In genomic region chr10:88505256-88505655, GRCm38 (mm10) we compare ENCODE assay signal across 23 mouse cellular contexts. TPM values are rescaled to one million over a fixed set of nuclear protein-coding genes. Genes with fewer than 3 reads are reported as not detected.
DNase-seq lines count a peak whose midpoint lies in the region; ATAC-seq and TF ChIP-seq lines count a peak whose summit lies in the region.
"Had no signal": no experiment of that assay in that cellular context is flagged by ENCODE, and none has a peak within 500 bp of the region (broad histone marks: within the 10 kb centered on the region; RNA-seq: fewer than 3 reads in every experiment).

No protein-coding gene starts in this region.

- TF ChIP-seq CTCF in intestine, postnatal 0 days (IDR thresholded peaks at IDR 0.05; ENCODE audit: low read depth) = no peak
- TF ChIP-seq CTCF in hindbrain, postnatal 0 days (IDR thresholded peaks at IDR 0.05; ENCODE audit: low read depth) = no peak

- no peaks in the 10 kb centered on the region for H3K27me3 ChIP-seq in intestine, postnatal 0 days (replicated peaks; ENCODE audit: control insufficient read depth, insufficient read depth, low read length)
- no peaks in the 10 kb centered on the region for H3K27me3 ChIP-seq in hindbrain, postnatal 0 days (ENCODE audit: insufficient read depth, low read length)
- H3K27me3 ChIP-seq: forebrain, embryonic 15.5 days; heart, embryonic 13.5 days; hindbrain, embryonic 13.5 days had no signal

- no peaks in the 10 kb centered on the region for H3K9me3 ChIP-seq in intestine, postnatal 0 days (ENCODE audit: control insufficient read depth)
- H3K9me3 ChIP-seq in hindbrain, postnatal 0 days (ENCODE audit: low read length) = no peaks in the 10 kb centered on the region
- H3K9me3 ChIP-seq: forebrain, embryonic 15.5 days; heart, embryonic 13.5 days; hindbrain, embryonic 13.5 days had no signal

- WGBS in intestine, postnatal 0 days = 43% methylated on average over 5 of the region's 5 CpGs
- WGBS in hindbrain, postnatal 0 days = 82% methylated on average over 5 of the region's 5 CpGs

- H3K4me3 ChIP-seq in intestine, postnatal 0 days (ENCODE audit: low read depth, low read length) = no peak overlapping the region
- H3K4me3 ChIP-seq in hindbrain, postnatal 0 days (ENCODE audit: low read length) = no peak overlapping the region
- H3K4me3 ChIP-seq: forebrain, embryonic 15.5 days; heart, embryonic 13.5 days; hindbrain, embryonic 13.5 days had no signal

- peak; percentile 41 for DNase-seq in adrenal gland, adult 2 months
- no peak for DNase-seq in adrenal gland, postnatal 25 days
- peak; percentile 14 for DNase-seq in retina, postnatal 1 day
- DNase-seq in retina, embryonic 14.5 days (ENCODE audit: low spot score) = no peak
- DNase-seq in hindbrain, postnatal 0 days (ENCODE audit: low spot score) = no peak
- no peak for DNase-seq in gastrocnemius, postnatal 25 days
- DNase-seq in gastrocnemius, postnatal 4 days (ENCODE audit: low spot score in 2 of 2) = no peak
- DNase-seq: cerebellum, adult 11 months; cerebellum, postnatal 10 days; kidney, adult 18-20 months; kidney, postnatal 10 days; left cerebral cortex, postnatal 4 days; liver; lung, adult 2 months; right cerebral cortex, adult 18-20 months had no signal

- H3K27ac ChIP-seq in intestine, postnatal 0 days (ENCODE audit: low read depth, low read length) = peak overlapping the region; percentile 92
- H3K27ac ChIP-seq in hindbrain, postnatal 0 days = no peak overlapping the region
- H3K27ac ChIP-seq: forebrain, embryonic 15.5 days; heart, embryonic 13.5 days had no signal

- ATAC-seq in intestine, postnatal 0 days = peak; percentile 65
- ATAC-seq in hindbrain, postnatal 0 days = no peak
- ATAC-seq: forebrain, embryonic 15.5 days; midbrain, embryonic 16.5 days had no signal

- H3K4me2 ChIP-seq in intestine, postnatal 0 days (replicated peaks; ENCODE audit: low read depth) = no peak overlapping the region
- H3K4me2 ChIP-seq in hindbrain, postnatal 0 days (ENCODE audit: low read depth, low read length) = no peak overlapping the region
- H3K4me2 ChIP-seq: forebrain, embryonic 15.5 days; heart, embryonic 13.5 days; hindbrain, embryonic 13.5 days had no signal

- H3K4me1 ChIP-seq in intestine, postnatal 0 days (replicated peaks; ENCODE audit: control insufficient read depth, insufficient read depth, low read length) = peaks cover 14% of the 10 kb centered on the region
- peaks cover 12% of the 10 kb centered on the region; the same call in 1 of the 2 replicates for H3K4me1 ChIP-seq in hindbrain, postnatal 0 days (ENCODE audit: insufficient read depth, low read length)

- H3K9ac ChIP-seq in intestine, postnatal 0 days (ENCODE audit: low read depth, low read length) = no peak overlapping the region
- no peak overlapping the region for H3K9ac ChIP-seq in hindbrain, postnatal 0 days (replicated peaks; ENCODE audit: low read length)
- H3K9ac ChIP-seq: forebrain, embryonic 15.5 days; heart, embryonic 13.5 days; hindbrain, embryonic 13.5 days had no signal

- no peaks in the 10 kb centered on the region for H3K36me3 ChIP-seq in intestine, postnatal 0 days (ENCODE audit: control insufficient read depth, insufficient read depth)
- H3K36me3 ChIP-seq in hindbrain, postnatal 0 days (ENCODE audit: insufficient read depth, low read length) = no peaks in the 10 kb centered on the region
- H3K36me3 ChIP-seq: forebrain, embryonic 15.5 days; heart, embryonic 13.5 days; hindbrain, embryonic 13.5 days had no signal

RNA-seq across cellular contexts. Expression of gene Chpt1, which starts 1.4 kb away (rescaled TPM):
- 100 to 1,000 TPM; 321 to 425 TPM for total RNA-seq in adrenal gland, adult 2 months (2021)
- polyA plus RNA-seq in adrenal gland, adult 2 months (2012; rRNA removed) = 254 and 337 TPM in 2 replicates
- 269 and 271 TPM in 2 replicates for total RNA-seq in adrenal gland, postnatal 25 days (2021)
- polyA plus RNA-seq in intestine, postnatal 0 days (2015; fragmentation: Nextera tagmentation; extraction: Ambion mirVana) = 631 and 770 TPM in 2 replicates
- 24.2 and 39.3 TPM in 2 replicates for total RNA-seq in hindbrain, postnatal 0 days (2014; rRNA removed)
- 40.4 and 45.2 TPM in 2 replicates for polyA plus RNA-seq in hindbrain, postnatal 0 days (2015; fragmentation: Nextera tagmentation; extraction: Ambion mirVana)
- 100 to 1,000 TPM; 102 to 103 TPM for total RNA-seq in gastrocnemius, postnatal 25 days (2021)
- 10 to 100 TPM; 27.9 to 32.9 TPM for total RNA-seq in gastrocnemius, postnatal 4 days (2021)

RNA-seq across cellular contexts. Expression of gene Sycp3, which starts 45.9 kb away (rescaled TPM):
- 1 to 10 TPM; 2.1 to 2.4 TPM for total RNA-seq in adrenal gland, adult 2 months (2021)
- polyA plus RNA-seq in adrenal gland, adult 2 months (2012; rRNA removed) = not detected in 2 replicates
- 0.94 and 2.8 TPM in 2 replicates for total RNA-seq in adrenal gland, postnatal 25 days (2021)
- 31.6 and 50.4 TPM in 2 replicates for polyA plus RNA-seq in intestine, postnatal 0 days (2015; fragmentation: Nextera tagmentation; extraction: Ambion mirVana)
- not detected in 2 replicates for total RNA-seq in hindbrain, postnatal 0 days (2014; rRNA removed)
- polyA plus RNA-seq in hindbrain, postnatal 0 days (2015; fragmentation: Nextera tagmentation; extraction: Ambion mirVana) = 0.47 and 0.50 TPM in 2 replicates
- total RNA-seq in gastrocnemius, postnatal 25 days (2021) = not detected
- total RNA-seq in gastrocnemius, postnatal 4 days (2021) = under 1 TPM in 1 of 2 experiments, not detected in 1; 0.29 TPM
- total RNA-seq: granulocyte monocyte progenitor cell, adult 5-6 weeks; heart, postnatal 25 days had no signal
- polyA plus RNA-seq: embryonic facial prominence, embryonic 14.5 days; lung, adult 2 months had no signal

Comparison
In these comparisons a context has a peak if more than half of its experiments do, and no peak if none do; other contexts are left out.
1. DNase-seq: peak in adrenal gland, adult 2 months (single experiment) and retina, postnatal 1 day (single experiment); none in adrenal gland, postnatal 25 days (single experiment), retina, embryonic 14.5 days (single experiment), hindbrain, postnatal 0 days (single experiment), gastrocnemius, postnatal 25 days (single experiment) and gastrocnemius, postnatal 4 days (0 of 2).